Mouse (Mus musculus) adrenal gland, postnatal 14 days (tissue): Measurements from ENCODE around the gene Pfkfb2. TPM values are rescaled to one million over a fixed set of nuclear protein-coding genes. Genes with fewer than 3 reads are reported as not detected.
"Not testable (repeated sequence)": the region's sequence is repeated elsewhere in the genome, so short reads cannot be mapped to it uniquely, and the experiment has no call there.

Experiments used
- DNase-seq: peaks from one replicate; pipeline ENCODE4 v3.0.0; 2021; ENCODE audit warnings: mixed read lengths
- total RNA-seq: library from RNA; stranded (reverse); gene quantifications from 2 replicates; pipeline ENCODE4 v1.2.3, GENCODE M21; 2021

Pfkfb2 gene
- total RNA-seq, 1 experiment from 2014 or later = 19.5 TPM

GRCm38 (mm10) chr1:130698601-130699000, 30.5 kb downstream of the Pfkfb2 start:
- no peak for DNase-seq

- DNase-seq = no peak
Measured at GRCm38 (mm10) chr1:130683905-130684304, 45.1 kb downstream of the Pfkfb2 start.

GRCm38 (mm10) chr1:130681656-130682413, 47.2 kb downstream of the Pfkfb2 start:
- no peak for DNase-seq

- DNase-seq = no peak
Measured at GRCm38 (mm10) chr1:130681075-130681474, 48.0 kb downstream of the Pfkfb2 start.

GRCm38 (mm10) chr1:130678551-130678950, 50.5 kb downstream of the Pfkfb2 start:
- no peak for DNase-seq

- DNase-seq = not testable (repeated sequence)
Measured at GRCm38 (mm10) chr1:130663576-130663975, 65.5 kb downstream of the Pfkfb2 start.

- DNase-seq = no peak
Measured at GRCm38 (mm10) chr1:130661454-130661853, 67.6 kb downstream of the Pfkfb2 start, which contains the start of gene C4bp. C4bp (minus strand) TSS chr1:130661632.

GRCm38 (mm10) chr1:130659641-130660040, 69.4 kb downstream of the Pfkfb2 start:
- DNase-seq = not testable (repeated sequence)

GRCm38 (mm10) chr1:130644103-130644502, 85.0 kb downstream of the Pfkfb2 start:
- DNase-seq = no peak

GRCm38 (mm10) chr1:130640967-130641366, 88.1 kb downstream of the Pfkfb2 start:
- DNase-seq = no peak

Other genes starting within 250 kb of the Pfkfb2 start
- not detected in 2 replicates for gene Zp3r, start 99.6 kb downstream of the Pfkfb2 start, total RNA-seq
- 1.7 and 31.3 TPM in 2 replicates for gene C4bp, start 67.6 kb downstream of the Pfkfb2 start, total RNA-seq
- gene Gm29427, start 13.5 kb downstream of the Pfkfb2 start, total RNA-seq = not detected in 2 replicates
- 9.8 and 10.1 TPM in 2 replicates for gene Yod1, start 11.9 kb downstream of the Pfkfb2 start, total RNA-seq
- 2.1 and 2.7 TPM in 2 replicates for gene AA986860, start 2.7 kb upstream of the Pfkfb2 start, total RNA-seq
- gene Fcamr, start 71.6 kb upstream of the Pfkfb2 start, total RNA-seq = not detected in 2 replicates
- 0.19 and 5.1 TPM in 2 replicates for gene Pigr, start 97.4 kb upstream of the Pfkfb2 start, total RNA-seq
- 2.6 and 17.6 TPM in 2 replicates for gene Fcmr, start 136.4 kb upstream of the Pfkfb2 start, total RNA-seq
- not detected in 2 replicates for gene Il24, start 158.2 kb upstream of the Pfkfb2 start, total RNA-seq
- not detected in 2 replicates for gene Il20, start 182.2 kb upstream of the Pfkfb2 start, total RNA-seq
- not detected in 2 replicates for gene Il19, start 210.9 kb upstream of the Pfkfb2 start, total RNA-seq